Mouse (Mus musculus): ENCODE measurements around the gene Phc2. TPM values are rescaled to one million over a fixed set of nuclear protein-coding genes. Genes with fewer than 3 reads are reported as not detected.

Gene Phc2
- polyA plus RNA-seq, 1 experiment from 2014 or later, result 61.5 TPM

GRCm38 (mm10) chr4:128785921-128786654 lies 131.6 kb downstream of the Phc2 start:
- peaks cover 79% of the 10 kb centered on the region for H3K36me3 ChIP-seq
- 85% methylated on average over 11 of the region's 11 CpGs for WGBS
- H3K4me1 ChIP-seq, result peaks cover 5% of the 10 kb centered on the region; the same call in 1 of the 2 replicates
- no peak for ATAC-seq (ENCODE audit: insufficient number of reproducible peaks, low FRiP score, low TSS enrichment, low read depth)
- H3K27me3 ChIP-seq, result no peaks in the 10 kb centered on the region
- no peak overlapping the region for H3K4me3 ChIP-seq (replicated peaks)
- H3K9ac ChIP-seq, result no peak overlapping the region
- no peaks in the 10 kb centered on the region for H3K9me3 ChIP-seq (replicated peaks)
- no peak overlapping the region for H3K4me2 ChIP-seq (replicated peaks)
- no peak overlapping the region for H3K27ac ChIP-seq (replicated peaks)

- Histone ChIP-seq H3K4me3 (replicated peaks) (no peak overlapping the region), H3K4me1 (peaks cover 5% of the 10 kb centered on the region; the same call in 1 of the 2 replicates)
- 87% methylated on average over 24 of the region's 24 CpGs for WGBS
Measured at GRCm38 (mm10) chr4:128787023-128787939, 132.8 kb downstream of the Phc2 start.

GRCm38 (mm10) chr4:128788108-128788507 lies 133.6 kb downstream of the Phc2 start:
- Histone ChIP-seq H3K4me1 (peaks cover 5% of the 10 kb centered on the region; the same call in 1 of the 2 replicates), H3K9ac (no peak overlapping the region), H3K4me2 (replicated peaks) (no peak overlapping the region), H3K27me3 (no peaks in the 10 kb centered on the region), H3K4me3 (replicated peaks) (no peak overlapping the region), H3K9me3 (replicated peaks) (no peaks in the 10 kb centered on the region), H3K27ac (replicated peaks) (no peak overlapping the region), H3K36me3 (peaks cover 65% of the 10 kb centered on the region)
- no peak for ATAC-seq (ENCODE audit: insufficient number of reproducible peaks, low FRiP score, low TSS enrichment, low read depth)
- WGBS, result 86% methylated on average over 4 of the region's 4 CpGs

More at GRCm38 (mm10) chr4:128787023-128787939, 132.8 kb downstream of the Phc2 start:
- no peaks in the 10 kb centered on the region for H3K27me3 ChIP-seq
- peaks cover 69% of the 10 kb centered on the region for H3K36me3 ChIP-seq
- H3K4me2 ChIP-seq (replicated peaks), result no peak overlapping the region
- H3K9ac ChIP-seq, result no peak overlapping the region
- no peak overlapping the region for H3K27ac ChIP-seq (replicated peaks)
- H3K9me3 ChIP-seq (replicated peaks), result no peaks in the 10 kb centered on the region
- no peak for ATAC-seq (ENCODE audit: insufficient number of reproducible peaks, low FRiP score, low TSS enrichment, low read depth)

GRCm38 (mm10) chr4:128789646-128790045 lies 135.1 kb downstream of the Phc2 start:
- no peak for ATAC-seq (ENCODE audit: insufficient number of reproducible peaks, low FRiP score, low TSS enrichment, low read depth)
- H3K4me1 ChIP-seq, result peaks cover 13% of the 10 kb centered on the region
- H3K27me3 ChIP-seq, result no peaks in the 10 kb centered on the region
- H3K9ac ChIP-seq, result no peak overlapping the region
- peaks cover 52% of the 10 kb centered on the region for H3K36me3 ChIP-seq
- H3K4me3 ChIP-seq (replicated peaks), result no peak overlapping the region
- no peak overlapping the region for H3K27ac ChIP-seq (replicated peaks)
- H3K4me2 ChIP-seq (replicated peaks), result peak overlapping the region; percentile 19; the same call in 1 of the 2 replicates
- H3K9me3 ChIP-seq (replicated peaks), result no peaks in the 10 kb centered on the region
- WGBS, result 38% methylated on average over 18 of the region's 18 CpGs

- Histone ChIP-seq H3K9ac (no peak overlapping the region), H3K4me1 (peaks cover 52% of the 10 kb centered on the region), H3K9me3 (replicated peaks) (no peaks in the 10 kb centered on the region), H3K27me3 (no peaks in the 10 kb centered on the region), H3K4me2 (replicated peaks) (no peak overlapping the region), H3K4me3 (replicated peaks) (no peak overlapping the region), H3K36me3 (peaks cover 12% of the 10 kb centered on the region; the same call in 1 of the 2 replicates), H3K27ac (replicated peaks) (no peak overlapping the region)
- ATAC-seq (ENCODE audit: insufficient number of reproducible peaks, low FRiP score, low TSS enrichment, low read depth), result no peak
- 29% methylated on average over 1 of the region's 1 CpGs for WGBS
Measured at GRCm38 (mm10) chr4:128793710-128794109, 139.2 kb downstream of the Phc2 start.

GRCm38 (mm10) chr4:128794198-128794597 lies 139.7 kb downstream of the Phc2 start:
- Histone ChIP-seq H3K4me2 (replicated peaks) (no peak overlapping the region), H3K27ac (replicated peaks) (no peak overlapping the region), H3K4me1 (peaks cover 57% of the 10 kb centered on the region), H3K9me3 (replicated peaks) (no peaks in the 10 kb centered on the region), H3K36me3 (peaks cover 12% of the 10 kb centered on the region; the same call in 1 of the 2 replicates), H3K4me3 (replicated peaks) (no peak overlapping the region), H3K9ac (no peak overlapping the region), H3K27me3 (no peaks in the 10 kb centered on the region)
- no peak for ATAC-seq (ENCODE audit: insufficient number of reproducible peaks, low FRiP score, low TSS enrichment, low read depth)
- WGBS, result 88% methylated on average over 8 of the region's 8 CpGs

GRCm38 (mm10) chr4:128795596-128795995 lies 141.1 kb downstream of the Phc2 start:
- Histone ChIP-seq H3K4me1 (peaks cover 60% of the 10 kb centered on the region), H3K9ac (no peak overlapping the region), H3K4me2 (replicated peaks) (0 out of 2 replicates have a peak overlapping the region, but pooled peaks have one; percentile 17), H3K36me3 (peaks cover 5% of the 10 kb centered on the region; the same call in 1 of the 2 replicates), H3K27me3 (no peaks in the 10 kb centered on the region), H3K4me3 (replicated peaks) (no peak overlapping the region), H3K9me3 (replicated peaks) (no peaks in the 10 kb centered on the region), H3K27ac (replicated peaks) (no peak overlapping the region)
- 5% methylated on average over 9 of the region's 9 CpGs for WGBS
- peak; percentile 45 for ATAC-seq (ENCODE audit: insufficient number of reproducible peaks, low FRiP score, low TSS enrichment, low read depth)

- H3K9me3 ChIP-seq (replicated peaks), result no peaks in the 10 kb centered on the region
- peaks cover 5% of the 10 kb centered on the region; the same call in 1 of the 2 replicates for H3K36me3 ChIP-seq
- no peak overlapping the region for H3K4me2 ChIP-seq (replicated peaks)
- H3K9ac ChIP-seq, result no peak overlapping the region
- no peak overlapping the region for H3K27ac ChIP-seq (replicated peaks)
- no peaks in the 10 kb centered on the region for H3K27me3 ChIP-seq
- H3K4me1 ChIP-seq, result peaks cover 71% of the 10 kb centered on the region
- ATAC-seq (ENCODE audit: insufficient number of reproducible peaks, low FRiP score, low TSS enrichment, low read depth), result no peak
- H3K4me3 ChIP-seq (replicated peaks), result no peak overlapping the region
- 71% methylated on average over 8 of the region's 8 CpGs for WGBS
Measured at GRCm38 (mm10) chr4:128796788-128797187, 142.3 kb downstream of the Phc2 start.

- Histone ChIP-seq H3K4me1 (peaks cover 76% of the 10 kb centered on the region), H3K27ac (replicated peaks) (no peak overlapping the region; the same call in 1 of the 2 replicates), H3K9me3 (replicated peaks) (no peaks in the 10 kb centered on the region), H3K27me3 (no peaks in the 10 kb centered on the region), H3K36me3 (no peaks in the 10 kb centered on the region), H3K9ac (no peak overlapping the region), H3K4me2 (replicated peaks) (no peak overlapping the region), H3K4me3 (replicated peaks) (no peak overlapping the region)
- 46% methylated on average over 9 of the region's 9 CpGs for WGBS
- ATAC-seq (ENCODE audit: insufficient number of reproducible peaks, low FRiP score, low TSS enrichment, low read depth), result no peak
Measured at GRCm38 (mm10) chr4:128801675-128802465, 147.4 kb downstream of the Phc2 start.
